ENCODE assay signal across 8 mouse cellular contexts in the genomic region with DNA sequence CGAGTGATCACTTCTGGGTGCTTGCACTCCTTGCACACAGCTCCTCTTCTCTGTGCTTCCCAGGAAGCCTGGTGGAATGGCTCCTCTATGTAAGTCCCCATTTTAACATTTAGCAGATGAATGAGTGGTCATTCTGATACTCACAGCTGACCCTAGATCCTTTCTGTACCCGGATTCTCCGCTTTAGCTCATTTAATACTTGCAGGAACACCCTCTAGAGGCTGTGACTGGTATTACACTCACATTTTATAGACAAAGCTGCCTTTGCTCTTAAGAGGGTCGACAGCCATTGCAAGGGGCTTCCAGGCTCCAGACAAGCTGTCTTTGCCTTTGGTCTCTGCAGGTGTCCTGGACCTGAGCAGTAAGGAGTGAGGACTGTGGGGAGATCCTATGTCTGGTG. TPM values are rescaled to one million over a fixed set of nuclear protein-coding genes. Genes with fewer than 3 reads are reported as not detected.
DNase-seq lines count a peak whose midpoint lies in the region; ATAC-seq and TF ChIP-seq lines count a peak whose summit lies in the region.

No protein-coding gene starts in this region.

- no peaks in the 10 kb centered on the region for H3K27me3 ChIP-seq in intestine, embryonic 15.5 days (replicated peaks)
- no peaks in the 10 kb centered on the region for H3K27me3 ChIP-seq in intestine, embryonic 16.5 days (replicated peaks; ENCODE audit: control insufficient read depth, insufficient read depth, low read length)
- H3K27me3 ChIP-seq in MEL (ENCODE audit: control insufficient read depth in 1 of 2, insufficient read depth in 2 of 2, low read length in 2 of 2), result no peaks in the 10 kb centered on the region; a peak in 1 of 4 replicates
- no peaks in the 10 kb centered on the region for H3K27me3 ChIP-seq in embryonic facial prominence, embryonic 10.5 days (replicated peaks; ENCODE audit: low read depth, poor library complexity, severe bottlenecking)
- no peaks in the 10 kb centered on the region for H3K27me3 ChIP-seq in limb, embryonic 11.5 days (ENCODE audit: control insufficient read depth, insufficient read depth, low read length)

- no peak overlapping the region for H3K27ac ChIP-seq in intestine, embryonic 15.5 days
- no peak overlapping the region for H3K27ac ChIP-seq in intestine, embryonic 16.5 days (ENCODE audit: low read length)
- H3K27ac ChIP-seq in MEL (ENCODE audit: control insufficient read depth, low read depth, low read length), result no peak overlapping the region
- H3K27ac ChIP-seq in embryonic facial prominence, embryonic 10.5 days (replicated peaks), result peak overlapping the region; percentile 27; the same call in 1 of the 2 replicates
- H3K27ac ChIP-seq in limb, embryonic 11.5 days (replicated peaks; ENCODE audit: low read depth, low read length), result no peak overlapping the region
- H3K27ac ChIP-seq in olfactory bulb, adult 2 months (ENCODE audit: insufficient read depth, low read depth, low read length), result no peak overlapping the region

- no peak for TF ChIP-seq POLR2A in MEL (IDR thresholded peaks at IDR 0.05; ENCODE audit: control insufficient read depth in 1 of 2, insufficient read depth in 1 of 2, low read depth in 1 of 2, low read length in 2 of 2, poor library complexity in 1 of 2)
- TF ChIP-seq POLR2A in olfactory bulb, adult 2 months (IDR thresholded peaks at IDR 0.05; ENCODE audit: insufficient read depth, low read depth, low read length), result no peak

- H3K79me2 ChIP-seq in MEL (ENCODE audit: control insufficient read depth, insufficient read depth, low read length, poor library complexity), result no peaks in the 10 kb centered on the region; the same call in 1 of the 2 replicates

- H3K4me2 ChIP-seq in intestine, embryonic 15.5 days (replicated peaks), result peak overlapping the region; percentile 56; the same call in 1 of the 2 replicates
- H3K4me2 ChIP-seq in intestine, embryonic 16.5 days (ENCODE audit: low read depth, low read length), result no peak overlapping the region
- no peak overlapping the region for H3K4me2 ChIP-seq in limb, embryonic 11.5 days (ENCODE audit: low read depth, severe bottlenecking)

- peak; percentile 32 for TF ChIP-seq RAD21 in MEL (IDR thresholded peaks at IDR 0.05; ENCODE audit: low read depth, low read length)

- no peak overlapping the region for H3K4me3 ChIP-seq in intestine, embryonic 15.5 days (replicated peaks)
- H3K4me3 ChIP-seq in intestine, embryonic 16.5 days (ENCODE audit: low read length), result no peak overlapping the region
- peak overlapping the region; percentile 32 to 99; a peak in 3 of 4 replicates for H3K4me3 ChIP-seq in MEL (ENCODE audit: control insufficient read depth in 1 of 2, insufficient read depth in 1 of 2, low read depth in 2 of 2, low read length in 2 of 2)
- H3K4me3 ChIP-seq in embryonic facial prominence, embryonic 10.5 days, result peak overlapping the region; percentile 60; the same call in 1 of the 2 replicates
- no peak overlapping the region for H3K4me3 ChIP-seq in limb, embryonic 11.5 days (ENCODE audit: low read depth, low read length)
- H3K4me3 ChIP-seq in olfactory bulb, adult 2 months (ENCODE audit: insufficient read depth, low read depth, low read length), result no peak overlapping the region

- peaks cover 13% of the 10 kb centered on the region for H3K4me1 ChIP-seq in intestine, embryonic 15.5 days (replicated peaks)
- peaks cover 7% of the 10 kb centered on the region for H3K4me1 ChIP-seq in intestine, embryonic 16.5 days (ENCODE audit: control insufficient read depth, insufficient read depth, low read length)
- H3K4me1 ChIP-seq in MEL (ENCODE audit: control insufficient read depth in 1 of 2, insufficient read depth in 2 of 2, low read length in 2 of 2), result no peaks in the 10 kb centered on the region; a peak in 2 of 4 replicates
- H3K4me1 ChIP-seq in embryonic facial prominence, embryonic 10.5 days, result peaks cover 20% of the 10 kb centered on the region
- H3K4me1 ChIP-seq in limb, embryonic 11.5 days (ENCODE audit: control insufficient read depth, insufficient read depth, low read length), result no peaks in the 10 kb centered on the region
- peaks cover 16% of the 10 kb centered on the region for H3K4me1 ChIP-seq in olfactory bulb, adult 2 months (ENCODE audit: control insufficient read depth, insufficient read depth, low read length)

- peak in 2 of 3 experiments; percentile 69 to 90; a peak in 4 of 6 replicates for TF ChIP-seq CTCF in MEL (IDR thresholded peaks at IDR 0.05 in 2 of 3, conservative IDR thresholded peaks at IDR 0.05 in 1 of 3; ENCODE audit: control insufficient read depth in 1 of 3, insufficient read depth in 1 of 3, low read depth in 2 of 3, low read length in 3 of 3, poor library complexity in 1 of 3, severe bottlenecking in 1 of 3)
- TF ChIP-seq CTCF in olfactory bulb, adult 2 months (IDR thresholded peaks at IDR 0.05; ENCODE audit: insufficient read depth, low read depth, low read length), result peak; percentile 37; the same call in 1 of the 2 replicates

- TF ChIP-seq EP300 in MEL (IDR thresholded peaks at IDR 0.05; ENCODE audit: low read depth in 1 of 2, low read length in 2 of 2), result no peak

- ATAC-seq in intestine, embryonic 15.5 days, result no peak
- ATAC-seq in intestine, embryonic 16.5 days, result no peak
- ATAC-seq in limb, embryonic 11.5 days (ENCODE audit: insufficient number of reproducible peaks, low FRiP score, low TSS enrichment, low read depth), result no peak

- 31% methylated on average over 4 of the region's 4 CpGs for WGBS in intestine, embryonic 15.5 days
- 19% methylated on average over 4 of the region's 4 CpGs for WGBS in intestine, embryonic 16.5 days
- 22% methylated on average over 4 of the region's 4 CpGs for WGBS in embryonic facial prominence, embryonic 10.5 days
- 29% methylated on average over 4 of the region's 4 CpGs for WGBS in limb, embryonic 11.5 days
- WGBS in olfactory bulb, adult 2 months, result 17% methylated on average over 4 of the region's 4 CpGs

- H3K9ac ChIP-seq in intestine, embryonic 15.5 days, result no peak overlapping the region
- H3K9ac ChIP-seq in intestine, embryonic 16.5 days (ENCODE audit: low read depth, low read length), result no peak overlapping the region
- no peak overlapping the region for H3K9ac ChIP-seq in MEL (ENCODE audit: control insufficient read depth, low read depth, low read length, poor library complexity, severe bottlenecking)
- H3K9ac ChIP-seq in limb, embryonic 11.5 days (ENCODE audit: low read length), result no peak overlapping the region

- peak; percentile 84 for DNase-seq in MEL (ENCODE audit: low read depth, low spot score)
- peak; percentile 33 for DNase-seq in embryonic facial prominence, embryonic 10.5 days (ENCODE audit: low spot score)
- peak; percentile 39 for DNase-seq in limb, embryonic 11.5 days (ENCODE audit: low spot score)
- DNase-seq in urinary bladder, adult 2 months (ENCODE audit: low spot score), result no peak
- DNase-seq in kidney, adult 11 months, result no peak

- H3K9me3 ChIP-seq in intestine, embryonic 15.5 days, result no peaks in the 10 kb centered on the region
- H3K9me3 ChIP-seq in intestine, embryonic 16.5 days (ENCODE audit: control insufficient read depth, low read length), result no peaks in the 10 kb centered on the region
- H3K9me3 ChIP-seq in MEL (replicated peaks; ENCODE audit: insufficient read depth, low read length), result no peaks in the 10 kb centered on the region
- H3K9me3 ChIP-seq in embryonic facial prominence, embryonic 10.5 days, result no peaks in the 10 kb centered on the region
- no peaks in the 10 kb centered on the region for H3K9me3 ChIP-seq in limb, embryonic 11.5 days (ENCODE audit: control insufficient read depth, low read length)

- H3K36me3 ChIP-seq in intestine, embryonic 15.5 days, result no peaks in the 10 kb centered on the region
- H3K36me3 ChIP-seq in intestine, embryonic 16.5 days (ENCODE audit: control insufficient read depth, insufficient read depth, low read length), result no peaks in the 10 kb centered on the region
- no peaks in the 10 kb centered on the region for H3K36me3 ChIP-seq in MEL (ENCODE audit: control insufficient read depth in 1 of 2, insufficient read depth in 2 of 2, low read length in 2 of 2)
- peaks cover 4% of the 10 kb centered on the region for H3K36me3 ChIP-seq in embryonic facial prominence, embryonic 10.5 days (replicated peaks)
- H3K36me3 ChIP-seq in limb, embryonic 11.5 days (ENCODE audit: control insufficient read depth, insufficient read depth, low read length), result no peaks in the 10 kb centered on the region

TF ChIP-seq in MEL, 35 proteins besides CTCF, POLR2A, EP300 and RAD21:
- TF ChIP-seq HCFC1 (IDR thresholded peaks at IDR 0.05; ENCODE audit: low read depth, low read length), result peak; percentile 23; the same call in 1 of the 2 replicates
- peak; percentile 31; the same call in 1 of the 2 replicates for TF ChIP-seq SMC3 (IDR thresholded peaks at IDR 0.05; ENCODE audit: low read depth, low read length)
- no peak for TF ChIP-seq CHD1 (IDR thresholded peaks at IDR 0.05; ENCODE audit: low read depth, low read length)

RNA-seq across cellular contexts. Expression of gene Hmcn2, which starts 14.9 kb away (rescaled TPM):
- 3.3 and 4.2 TPM in 2 replicates for polyA plus RNA-seq in intestine, embryonic 15.5 days (2015; fragmentation: Nextera tagmentation; extraction: Ambion mirVana)
- polyA plus RNA-seq in intestine, embryonic 16.5 days (2015; fragmentation: Nextera tagmentation; extraction: Ambion mirVana), result 4.1 and 4.7 TPM in 2 replicates
- total RNA-seq in MEL (2012; rRNA removed), result 0.03 TPM in 1 of 2 replicates, not detected in the other
- under 1 TPM in 1 of 2 experiments, not detected in 1; 0.18 TPM for polyA plus RNA-seq in MEL (2012; ENCODE audit: insufficient read depth in 1 of 2, insufficient read length in 2 of 2, low read depth in 1 of 2, low replicate concordance in 2 of 2, missing spikeins in 1 of 2)
- polyA plus RNA-seq in embryonic facial prominence, embryonic 10.5 days (2016; fragmentation: Nextera tagmentation; extraction: Ambion mirVana), result 0.15 TPM in 1 of 2 replicates, not detected in the other
- not detected in 2 replicates for polyA plus RNA-seq in limb, embryonic 11.5 days (2014; fragmentation: Nextera tagmentation; extraction: Ambion mirVana)
- not detected in 2 replicates for polyA plus RNA-seq in olfactory bulb, adult 2 months (2012; ENCODE audit: insufficient read depth, insufficient read length, low replicate concordance, missing spikeins)
- 45.4 and 53.8 TPM in 2 replicates for polyA plus RNA-seq in urinary bladder, adult 2 months (2012; rRNA removed)

RNA-seq across cellular contexts. Expression of gene Ncs1, which starts 53.6 kb away (rescaled TPM):
- 23.9 and 25.0 TPM in 2 replicates for polyA plus RNA-seq in intestine, embryonic 15.5 days (2015; fragmentation: Nextera tagmentation; extraction: Ambion mirVana)
- 18.3 and 18.7 TPM in 2 replicates for polyA plus RNA-seq in intestine, embryonic 16.5 days (2015; fragmentation: Nextera tagmentation; extraction: Ambion mirVana)
- total RNA-seq in MEL (2012; rRNA removed), result 10.5 and 14.5 TPM in 2 replicates
- polyA plus RNA-seq in MEL (2012; ENCODE audit: insufficient read depth in 1 of 2, insufficient read length in 2 of 2, low read depth in 1 of 2, low replicate concordance in 2 of 2, missing spikeins in 1 of 2), result 10 to 100 TPM in 1 of 2 experiments, not detected in 1; 17.6 TPM
- 66.0 and 66.5 TPM in 2 replicates for polyA plus RNA-seq in embryonic facial prominence, embryonic 10.5 days (2016; fragmentation: Nextera tagmentation; extraction: Ambion mirVana)
- 59.6 and 61.9 TPM in 2 replicates for polyA plus RNA-seq in limb, embryonic 11.5 days (2014; fragmentation: Nextera tagmentation; extraction: Ambion mirVana)
- polyA plus RNA-seq in olfactory bulb, adult 2 months (2012; ENCODE audit: insufficient read depth, insufficient read length, low replicate concordance, missing spikeins), result not detected in 2 replicates
- polyA plus RNA-seq in urinary bladder, adult 2 months (2012; rRNA removed), result 6.4 and 8.7 TPM in 2 replicates

Comparison
In these comparisons a context has a peak if more than half of its experiments do, and no peak if none do; other contexts are left out.
1. H3K4me3 ChIP-seq: peak in MEL (2 of 2) and embryonic facial prominence, embryonic 10.5 days (single experiment); none in intestine, embryonic 15.5 days (single experiment), intestine, embryonic 16.5 days (single experiment), limb, embryonic 11.5 days (single experiment) and olfactory bulb, adult 2 months (single experiment).
2. DNase-seq: peak in MEL (single experiment), embryonic facial prominence, embryonic 10.5 days (single experiment) and limb, embryonic 11.5 days (single experiment); none in urinary bladder, adult 2 months (single experiment) and kidney, adult 11 months (single experiment).